Mouse (Mus musculus): ENCODE data around the gene Rsc1a1.

DNA sequence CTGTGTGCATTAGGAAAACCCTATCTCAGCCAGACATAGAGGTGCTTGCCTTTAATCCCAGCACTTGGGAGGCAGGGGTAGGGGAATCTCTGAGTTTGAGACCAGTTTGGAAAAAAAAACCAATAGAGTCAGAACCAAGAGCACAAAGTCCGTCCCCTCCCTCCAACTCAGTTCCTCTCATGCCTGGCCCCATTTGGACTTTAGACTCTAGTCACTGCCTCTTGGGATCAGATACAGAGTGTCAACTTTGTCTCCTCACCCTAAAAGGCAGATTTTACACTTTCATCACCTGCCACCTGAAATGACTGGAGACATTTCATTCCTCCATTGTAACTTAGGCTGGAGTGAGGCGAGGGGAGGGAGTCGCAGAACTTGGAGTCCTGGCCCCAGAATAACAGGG, 43.9 kb upstream of the Rsc1a1 start:
- TF ChIP-seq CTCF (IDR thresholded peaks at IDR 0.05; ENCODE audit: extremely low read depth, insufficient read depth, insufficient read length, insufficient replicate concordance) (no peak), POLR2A (IDR thresholded peaks at IDR 0.05; ENCODE audit: low read depth, low read length) (no peak)

Measured in spleen, adult 2 months (tissue).